Mouse (Mus musculus): ENCODE measurements around the gene Plekhm2. TPM values are rescaled to one million over a fixed set of nuclear protein-coding genes. Genes with fewer than 3 reads are reported as not detected.

The Plekhm2 gene
- total and polyA plus RNA-seq, 3 experiments, result 6.5 to 15.4 TPM; not detected in 1

DNA sequence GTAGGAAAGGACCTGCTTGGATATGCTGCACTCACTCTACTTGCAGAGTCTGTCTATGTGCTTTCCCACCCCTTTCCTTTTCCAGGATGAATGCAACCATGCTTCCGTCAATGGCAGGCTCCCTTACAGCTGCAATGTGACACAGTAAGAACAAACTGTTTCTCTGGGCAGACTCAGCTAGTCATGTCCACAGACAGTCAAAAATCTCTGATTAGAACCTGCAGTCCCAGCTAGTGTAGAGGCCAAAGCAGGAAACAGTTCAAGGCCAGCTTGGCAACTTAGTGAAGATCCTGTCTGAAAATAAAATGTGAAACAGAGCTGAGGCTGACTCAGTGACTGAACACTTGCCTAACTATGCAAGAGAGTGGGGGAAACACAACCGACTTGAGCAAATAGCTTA, 39.9 kb upstream of the Plekhm2 start:
- H3K4me1 ChIP-seq (ENCODE audit: control insufficient read depth in 1 of 2, insufficient read depth in 2 of 2, low read length in 2 of 2), result no peaks in the 10 kb centered on the region
- H3K4me3 ChIP-seq (ENCODE audit: control insufficient read depth in 1 of 2, insufficient read depth in 1 of 2, low read depth in 2 of 2, low read length in 2 of 2), result no peak overlapping the region
- no peak for DNase-seq (ENCODE audit: low read depth, low spot score)
- no peak overlapping the region for H3K9ac ChIP-seq (ENCODE audit: control insufficient read depth, low read depth, low read length, poor library complexity, severe bottlenecking)
- H3K36me3 ChIP-seq (ENCODE audit: control insufficient read depth in 1 of 2, insufficient read depth in 2 of 2, low read length in 2 of 2), result peaks cover 0 to 26% of the 10 kb centered on the region in 2 experiments; a peak in 2 of 4 replicates
- H3K79me2 ChIP-seq (ENCODE audit: control insufficient read depth, insufficient read depth, low read length, poor library complexity), result no peaks in the 10 kb centered on the region
- TF ChIP-seq POLR2A (IDR thresholded peaks at IDR 0.05; ENCODE audit: control insufficient read depth in 1 of 2, insufficient read depth in 1 of 2, low read depth in 1 of 2, low read length in 2 of 2, poor library complexity in 1 of 2) (0 out of 4 replicates have a peak, but pooled peaks of 1 of the 2 experiments have one; percentile 14), CHD1 (IDR thresholded peaks at IDR 0.05; ENCODE audit: low read depth, low read length) (no peak), ZMIZ1 (IDR thresholded peaks at IDR 0.05; ENCODE audit: low read depth, low read length) (no peak)
- H3K9me3 ChIP-seq (replicated peaks; ENCODE audit: insufficient read depth, low read length), result no peaks in the 10 kb centered on the region
- H3K27me3 ChIP-seq (ENCODE audit: control insufficient read depth in 1 of 2, insufficient read depth in 2 of 2, low read length in 2 of 2), result no peaks in the 10 kb centered on the region
- H3K27ac ChIP-seq (ENCODE audit: control insufficient read depth, low read depth, low read length), result no peak overlapping the region

DNA sequence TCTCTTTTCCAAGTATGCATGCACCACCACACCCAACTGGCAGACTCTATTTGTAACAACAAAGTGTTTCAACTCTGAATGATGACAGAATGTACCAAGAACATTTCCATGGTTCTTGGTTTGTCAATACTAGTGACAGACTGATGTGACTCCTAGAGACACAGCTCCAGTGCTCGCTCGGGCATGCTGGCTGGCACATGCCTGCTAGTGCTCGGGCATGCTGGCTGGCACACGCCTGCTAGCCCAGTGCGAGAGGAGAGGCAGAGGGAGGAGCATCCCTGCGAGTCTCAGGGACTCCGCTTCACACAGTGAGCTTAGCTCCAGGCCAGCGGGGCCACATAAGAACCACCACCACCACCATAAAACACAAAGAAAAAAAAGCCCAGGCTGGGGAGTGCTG, 30.0 kb upstream of the Plekhm2 start:
- H3K79me2 ChIP-seq (ENCODE audit: control insufficient read depth, insufficient read depth, low read length, poor library complexity), result no peaks in the 10 kb centered on the region
- H3K4me1 ChIP-seq (ENCODE audit: control insufficient read depth in 1 of 2, insufficient read depth in 2 of 2, low read length in 2 of 2), result no peaks in the 10 kb centered on the region
- H3K27me3 ChIP-seq (ENCODE audit: control insufficient read depth in 1 of 2, insufficient read depth in 2 of 2, low read length in 2 of 2), result no peaks in the 10 kb centered on the region
- no peak overlapping the region for H3K9ac ChIP-seq (ENCODE audit: control insufficient read depth, low read depth, low read length, poor library complexity, severe bottlenecking)
- no peak for TF ChIP-seq MAX (IDR thresholded peaks at IDR 0.05; ENCODE audit: low read length)
- no peak overlapping the region for H3K4me3 ChIP-seq (ENCODE audit: control insufficient read depth in 1 of 2, insufficient read depth in 1 of 2, low read depth in 2 of 2, low read length in 2 of 2)
- H3K9me3 ChIP-seq (replicated peaks; ENCODE audit: insufficient read depth, low read length), result no peaks in the 10 kb centered on the region
- peaks cover 0 to 17% of the 10 kb centered on the region in 2 experiments; a peak in 2 of 4 replicates for H3K36me3 ChIP-seq (ENCODE audit: control insufficient read depth in 1 of 2, insufficient read depth in 2 of 2, low read length in 2 of 2)
- no peak overlapping the region for H3K27ac ChIP-seq (ENCODE audit: control insufficient read depth, low read depth, low read length)
- no peak for DNase-seq (ENCODE audit: low read depth, low spot score)

DNA sequence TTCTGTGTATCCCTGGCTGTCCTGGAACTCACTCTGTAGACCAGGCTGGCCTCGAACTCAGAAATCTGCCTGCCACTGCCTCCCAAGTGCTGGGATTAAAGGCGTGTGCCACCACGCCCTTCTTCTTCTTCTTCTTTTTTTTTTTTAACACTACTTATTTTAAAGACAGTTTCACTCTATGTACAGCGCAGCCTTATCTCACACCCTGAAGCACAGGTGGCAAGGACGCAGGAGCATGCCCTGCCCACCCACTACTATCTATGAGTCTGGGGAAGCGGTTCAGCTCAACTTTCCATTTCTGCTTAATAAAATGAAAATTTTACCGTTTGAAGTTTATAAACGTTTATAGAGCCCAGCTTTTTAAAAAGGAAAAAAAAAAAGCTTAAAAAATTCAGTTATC, 23.8 kb upstream of the Plekhm2 start:
- DNase-seq (ENCODE audit: low read depth, low spot score), result peak; percentile 76
- no peak overlapping the region for H3K9ac ChIP-seq (ENCODE audit: control insufficient read depth, low read depth, low read length, poor library complexity, severe bottlenecking)
- no peaks in the 10 kb centered on the region for H3K9me3 ChIP-seq (replicated peaks; ENCODE audit: insufficient read depth, low read length)
- H3K27ac ChIP-seq (ENCODE audit: control insufficient read depth, low read depth, low read length), result no peak overlapping the region
- no peaks in the 10 kb centered on the region for H3K79me2 ChIP-seq (ENCODE audit: control insufficient read depth, insufficient read depth, low read length, poor library complexity)
- no peaks in the 10 kb centered on the region for H3K27me3 ChIP-seq (ENCODE audit: control insufficient read depth in 1 of 2, insufficient read depth in 2 of 2, low read length in 2 of 2)
- H3K4me1 ChIP-seq (ENCODE audit: control insufficient read depth in 1 of 2, insufficient read depth in 2 of 2, low read length in 2 of 2), result peaks cover 2 to 3% of the 10 kb centered on the region in 2 experiments; a peak in 1 of 4 replicates
- H3K36me3 ChIP-seq (ENCODE audit: control insufficient read depth in 1 of 2, insufficient read depth in 2 of 2, low read length in 2 of 2), result peaks cover 4 to 18% of the 10 kb centered on the region in 2 experiments
- no peak overlapping the region for H3K4me3 ChIP-seq (ENCODE audit: control insufficient read depth in 1 of 2, insufficient read depth in 1 of 2, low read depth in 2 of 2, low read length in 2 of 2)
- TF ChIP-seq MEF2A (IDR thresholded peaks at IDR 0.05; ENCODE audit: extremely low read depth, insufficient replicate concordance, low read depth, low read length, poor library complexity, severe bottlenecking) (no peak), E2F4 (IDR thresholded peaks at IDR 0.05; ENCODE audit: borderline replicate concordance, low read depth, low read length) (no peak), ETS1 (IDR thresholded peaks at IDR 0.05; ENCODE audit: low read depth, low read length) (peak; percentile 61; the same call in 1 of the 2 replicates), SIN3A (IDR thresholded peaks at IDR 0.05; ENCODE audit: low read length) (peak; percentile 65; the same call in 1 of the 2 replicates), GATA1 (IDR thresholded peaks at IDR 0.05; ENCODE audit: low read depth, low read length) (peak; percentile 66), USF2 (IDR thresholded peaks at IDR 0.05; ENCODE audit: borderline replicate concordance in 1 of 2, insufficient read depth in 1 of 2, low read depth in 1 of 2, low read length in 2 of 2) (no peak), RCOR1 (IDR thresholded peaks at IDR 0.05; ENCODE audit: low read depth, low read length) (peak; percentile 35; the same call in 1 of the 2 replicates), MYC (IDR thresholded peaks at IDR 0.05; ENCODE audit: low read depth, low read length) (0 out of 2 replicates have a peak, but pooled peaks have one; percentile 23), USF1 (IDR thresholded peaks at IDR 0.05; ENCODE audit: low read depth, low read length) (no peak), ZNF384 (IDR thresholded peaks at IDR 0.05; ENCODE audit: low read depth, low read length) (peak; percentile 87), NRF1 (IDR thresholded peaks at IDR 0.05; ENCODE audit: insufficient read depth, low read depth, low read length, poor library complexity, severe bottlenecking) (peak; percentile 39; the same call in 1 of the 2 replicates), EP300 (IDR thresholded peaks at IDR 0.05; ENCODE audit: low read depth in 1 of 2, low read length in 2 of 2) (peak; percentile 30 to 60; a peak in 2 of 4 replicates), TAL1 (IDR thresholded peaks at IDR 0.05; ENCODE audit: low read length) (no peak), ZC3H11A (IDR thresholded peaks at IDR 0.05; ENCODE audit: low read depth, low read length) (no peak), SMC3 (IDR thresholded peaks at IDR 0.05; ENCODE audit: low read depth, low read length) (no peak), CTCF (IDR thresholded peaks at IDR 0.05 in 2 of 3, conservative IDR thresholded peaks at IDR 0.05 in 1 of 3; ENCODE audit: control insufficient read depth in 1 of 3, insufficient read depth in 1 of 3, low read depth in 2 of 3, low read length in 3 of 3, poor library complexity in 1 of 3, severe bottlenecking in 1 of 3) (no peak), TCF12 (IDR thresholded peaks at IDR 0.05; ENCODE audit: low read depth, low read length) (peak; percentile 47; the same call in 1 of the 2 replicates), GABPA (IDR thresholded peaks at IDR 0.05; ENCODE audit: low read depth, low read length) (no peak), NELFE (IDR thresholded peaks at IDR 0.05; ENCODE audit: low read depth, low read length) (no peak), BHLHE40 (IDR thresholded peaks at IDR 0.05; ENCODE audit: borderline replicate concordance, low read depth, low read length) (no peak), RAD21 (IDR thresholded peaks at IDR 0.05; ENCODE audit: low read depth, low read length) (no peak), POLR2AphosphoS5 (IDR thresholded peaks at IDR 0.05; ENCODE audit: borderline replicate concordance, low read depth, low read length) (no peak)

All from MEL (cell line).